Mouse (Mus musculus): ENCODE data around the gene Gm20696.

Gene Gm20696

GRCm38 (mm10) chr6:99344966-99345365 is 321.6 kb downstream of the Gm20696 start:
- no peak for DNase-seq

GRCm38 (mm10) chr6:99344357-99344756 is 322.2 kb downstream of the Gm20696 start:
- DNase-seq = no peak

- DNase-seq = no peak
Observed at GRCm38 (mm10) chr6:99343815-99344214, 322.8 kb downstream of the Gm20696 start.

- no peak for DNase-seq
Observed at GRCm38 (mm10) chr6:99342416-99342815, 324.2 kb downstream of the Gm20696 start.

GRCm38 (mm10) chr6:99340902-99341301 is 325.7 kb downstream of the Gm20696 start:
- DNase-seq = no peak

- DNase-seq = no peak
Observed at GRCm38 (mm10) chr6:99339986-99340721, 326.4 kb downstream of the Gm20696 start.

- DNase-seq = no peak
Observed at GRCm38 (mm10) chr6:99339343-99339620, 327.3 kb downstream of the Gm20696 start.

- DNase-seq = no peak
Observed at GRCm38 (mm10) chr6:99338593-99339342, 327.8 kb downstream of the Gm20696 start.

GRCm38 (mm10) chr6:99338174-99338573 is 328.4 kb downstream of the Gm20696 start:
- DNase-seq = no peak

- DNase-seq = no peak
Observed at GRCm38 (mm10) chr6:99337575-99337974, 329.0 kb downstream of the Gm20696 start.

GRCm38 (mm10) chr6:99336191-99336590 is 330.4 kb downstream of the Gm20696 start:
- DNase-seq = no peak

GRCm38 (mm10) chr6:99335174-99335830 is 331.3 kb downstream of the Gm20696 start:
- DNase-seq = peak; percentile 51

GRCm38 (mm10) chr6:99334255-99334654 is 332.3 kb downstream of the Gm20696 start:
- no peak for DNase-seq

- DNase-seq = no peak
Observed at GRCm38 (mm10) chr6:99333127-99333526, 333.5 kb downstream of the Gm20696 start.

- DNase-seq = no peak
Observed at GRCm38 (mm10) chr6:99330169-99330568, 336.4 kb downstream of the Gm20696 start.

- no peak for DNase-seq
Observed at GRCm38 (mm10) chr6:99328634-99329033, 338.0 kb downstream of the Gm20696 start.

- DNase-seq = no peak
Observed at GRCm38 (mm10) chr6:99328146-99328545, 338.5 kb downstream of the Gm20696 start.

GRCm38 (mm10) chr6:99327721-99328120 is 338.9 kb downstream of the Gm20696 start:
- DNase-seq = peak; percentile 69

- no peak for DNase-seq
Observed at GRCm38 (mm10) chr6:99325881-99326280, 340.7 kb downstream of the Gm20696 start.

- no peak for DNase-seq
Observed at GRCm38 (mm10) chr6:99325461-99325860, 341.1 kb downstream of the Gm20696 start.

- DNase-seq = no peak
Observed at GRCm38 (mm10) chr6:99322132-99322904, 344.3 kb downstream of the Gm20696 start.

- no peak for DNase-seq
Observed at GRCm38 (mm10) chr6:99320444-99320843, 346.2 kb downstream of the Gm20696 start.
